Mouse (Mus musculus) heart, adult 2 months (tissue): ENCODE measurements around the gene Sp3.

Experiments
- CTCF ChIP-seq: fragments of 200-600 bp; IDR thresholded peaks from 2 replicates; pipeline ENCODE4 v1.8.1; 2022; ENCODE audit warnings: antibody characterized with exemption, mild to moderate bottlenecking, moderate library complexity
- EP300 ChIP-seq: fragments of 200-500 bp; IDR thresholded peaks from 2 replicates; pipeline ENCODE4 v1.6.1; 2011; ENCODE audit warnings: low read depth, low read length, control low read depth; ENCODE audit not compliant: insufficient read depth
- POLR2A ChIP-seq: fragments of 200-500 bp; IDR thresholded peaks from 2 replicates; pipeline ENCODE4 v1.6.1; 2011; ENCODE audit warnings: mild to moderate bottlenecking, low read depth, low read length, control low read depth; ENCODE audit not compliant: insufficient read depth

- TF ChIP-seq CTCF (no peak), EP300 (no peak), POLR2A (no peak)
These were observed 55.3 kb downstream of the Sp3 start for GRCm38 (mm10) chr2:72924981-72925380.
